Mouse (Mus musculus): ENCODE measurements around the gene Cd164l2. TPM values are rescaled to one million over a fixed set of nuclear protein-coding genes. Genes with fewer than 3 reads are reported as not detected.

Gene Cd164l2
- total RNA-seq (2021) = under 1 TPM in 1 of 2 experiments, not detected in 1; 0.26 TPM
- long read RNA-seq, experiment 1 = 0 reads
- long read RNA-seq, experiment 2, partial matches to known transcripts = 0 of 1 reads
- long read RNA-seq, experiment 2, other reads (novel, unspliced or antisense) = 0 of 1 reads

DNA sequence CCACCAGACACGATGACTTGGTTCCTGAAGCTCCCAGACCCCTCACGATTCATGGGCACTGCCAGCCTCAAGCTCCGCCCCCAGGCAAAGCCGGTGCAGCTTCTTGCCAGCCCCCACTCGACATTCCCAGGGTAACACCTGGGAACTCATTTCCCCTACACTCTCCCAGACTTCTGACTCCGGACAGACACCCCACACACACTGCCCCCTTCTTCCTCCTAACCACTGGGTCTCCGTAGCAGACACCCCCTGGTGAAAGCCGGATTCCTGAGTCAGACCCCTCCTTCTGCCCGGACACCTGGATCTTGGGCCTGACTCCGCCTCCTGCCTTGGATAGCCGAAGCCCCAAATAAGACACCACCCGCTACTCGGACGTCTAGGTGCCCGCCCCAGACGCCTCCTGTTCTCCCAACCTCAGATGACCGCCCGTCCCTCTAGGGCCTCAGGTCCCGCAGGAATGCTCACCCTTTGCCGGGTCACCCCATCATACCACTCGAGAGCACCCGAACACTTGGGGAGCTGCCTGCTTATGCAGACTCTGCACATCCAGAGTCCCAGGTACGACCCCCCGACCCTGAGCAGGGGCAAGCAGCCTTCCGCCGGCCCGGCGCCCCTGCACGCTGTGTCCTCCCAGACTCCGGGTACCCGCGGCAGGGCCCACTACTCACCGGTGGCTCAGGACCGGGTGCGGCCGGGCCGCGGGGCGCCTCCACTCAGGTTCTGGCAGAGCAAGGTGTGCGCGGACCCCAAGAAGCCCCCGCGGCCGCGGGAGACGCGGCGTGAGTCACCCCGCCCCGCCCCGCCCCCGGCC is at the start of gene Cd164l2, which contains the start of gene Gpr3:
Cd164l2 (plus strand) TSS at position 381 of the 811 bp plus-strand sequence.
Gpr3 (minus strand) TSS at position 786 of the 811 bp plus-strand sequence.
- H3K27ac ChIP-seq = peak within 1 kb of the TSS; percentile 10; the same call in 1 of the 2 replicates
- H3K4me3 ChIP-seq = peak within 1 kb of the TSS; percentile 89
- intact Hi-C loops (cut with DNase I) = loop anchor here (2.0 kb wide), 1 partner anchor 201 kb away; the partner anchor contains the start of gene Ahdc1
- TF ChIP-seq CTCF (IDR thresholded peaks at IDR 0.05) = no peak
- DNase-seq = no peak

- DNase-seq = no peak
- TF ChIP-seq CTCF (IDR thresholded peaks at IDR 0.05) = no peak
- no peak overlapping the region for H3K4me3 ChIP-seq
- intact Hi-C loops (cut with DNase I) = no loop called here
- H3K27ac ChIP-seq = peak overlapping the region; percentile 51
Observed at GRCm38 (mm10) chr4:133162196-133162595, 49.7 kb upstream of the Cd164l2 start.

DNA sequence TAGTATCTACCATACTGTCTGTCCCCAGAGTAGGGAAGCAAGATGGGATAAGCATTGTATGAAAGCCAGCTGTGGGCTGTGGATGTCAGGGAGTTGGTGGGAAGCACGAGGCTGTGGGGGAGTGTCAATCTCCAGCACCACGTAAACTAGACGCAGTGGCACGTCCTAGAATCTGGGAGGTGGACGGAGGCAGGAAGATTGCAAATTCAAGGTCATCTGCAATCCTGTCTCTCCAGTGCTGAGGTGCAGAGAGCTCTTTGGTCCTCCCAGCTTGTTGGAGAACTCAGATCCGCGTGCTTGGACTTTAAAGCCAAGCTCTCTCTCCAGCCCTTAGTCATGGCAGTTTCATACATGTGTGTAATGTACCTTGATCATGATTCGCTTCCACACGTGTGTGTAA is 45.2 kb upstream of the Cd164l2 start:
- no peak overlapping the region for H3K4me3 ChIP-seq
- no peak for TF ChIP-seq CTCF (IDR thresholded peaks at IDR 0.05)
- intact Hi-C loops (cut with DNase I) = no loop called here
- no peak for DNase-seq
- H3K27ac ChIP-seq = peak overlapping the region; percentile 38; the same call in 1 of the 2 replicates

DNA sequence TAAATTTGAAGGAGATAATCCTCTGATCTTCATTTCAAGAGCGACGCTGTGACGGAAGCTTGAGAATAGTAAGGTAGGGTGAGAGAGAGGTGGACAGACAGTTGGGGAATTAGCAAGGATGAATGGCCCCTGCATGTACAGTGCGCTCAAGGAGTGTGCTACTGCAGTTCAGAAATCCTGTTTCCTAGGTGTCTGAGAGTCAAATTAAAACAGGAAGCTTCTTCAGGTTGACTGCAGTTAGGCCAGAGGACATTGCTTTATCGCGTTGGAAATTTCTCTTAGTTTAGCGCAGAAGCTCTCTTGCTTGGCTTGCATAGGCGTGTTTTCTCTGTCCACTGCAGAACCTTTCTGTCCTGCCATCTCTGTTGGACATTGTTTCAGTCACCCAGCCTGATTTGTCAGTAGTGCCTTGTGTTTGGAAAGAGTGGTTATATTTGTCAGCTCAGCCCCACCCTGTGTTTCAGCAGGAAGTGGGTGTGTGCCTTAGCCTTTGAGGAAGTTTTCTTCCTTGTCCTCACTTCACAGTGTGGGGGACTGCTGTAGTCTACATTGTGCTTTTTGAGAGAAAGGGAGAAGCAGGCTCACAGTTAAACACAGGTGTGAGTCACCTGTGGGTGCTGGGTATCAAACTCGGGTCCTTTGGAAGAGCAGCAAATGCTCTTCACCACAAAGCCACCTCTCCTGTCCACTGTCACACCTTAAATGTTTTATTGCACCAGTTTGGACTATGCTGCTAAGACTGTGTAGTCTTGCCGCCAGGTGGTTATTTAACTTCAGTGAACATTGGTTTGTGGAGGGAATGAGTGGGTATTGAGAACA is 42.5 kb upstream of the Cd164l2 start:
- intact Hi-C loops (cut with DNase I) = no loop called here
- peak; percentile 39 for DNase-seq
- Histone ChIP-seq H3K4me3 (peak overlapping the region; percentile 30), H3K27ac (peak overlapping the region; percentile 81)
- TF ChIP-seq CTCF (IDR thresholded peaks at IDR 0.05) = no peak

- DNase-seq = no peak
- intact Hi-C loops (cut with DNase I) = no loop called here
- no peak for TF ChIP-seq CTCF (IDR thresholded peaks at IDR 0.05)
- Histone ChIP-seq H3K4me3 (peak overlapping the region; percentile 30), H3K27ac (peak overlapping the region; percentile 81)
Observed at GRCm38 (mm10) chr4:133170056-133170524, 41.8 kb upstream of the Cd164l2 start.

DNA sequence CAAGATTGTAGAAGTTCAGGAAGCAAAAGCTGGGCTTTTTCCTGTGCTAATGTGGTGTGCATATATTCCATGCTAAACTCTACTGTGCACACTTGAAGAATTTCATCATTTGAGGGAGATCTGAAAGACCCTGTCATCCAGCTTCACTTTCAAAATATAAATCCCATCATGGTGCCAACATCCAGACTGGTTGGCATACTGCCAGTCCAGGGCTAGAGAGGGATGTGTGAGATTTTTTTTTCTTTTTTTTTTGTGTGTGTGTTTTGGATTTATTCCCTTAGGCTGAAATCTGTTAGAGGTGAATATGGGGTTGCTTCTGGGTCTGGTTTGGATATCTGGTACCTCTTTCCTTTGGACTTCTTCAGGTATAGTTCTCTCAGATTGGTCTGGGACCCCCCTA is 41.3 kb upstream of the Cd164l2 start:
- intact Hi-C loops (cut with DNase I) = no loop called here
- DNase-seq = no peak
- no peak overlapping the region; the same call in 1 of the 2 replicates for H3K4me3 ChIP-seq
- peak overlapping the region; percentile 81 for H3K27ac ChIP-seq
- no peak for TF ChIP-seq CTCF (IDR thresholded peaks at IDR 0.05)

DNA sequence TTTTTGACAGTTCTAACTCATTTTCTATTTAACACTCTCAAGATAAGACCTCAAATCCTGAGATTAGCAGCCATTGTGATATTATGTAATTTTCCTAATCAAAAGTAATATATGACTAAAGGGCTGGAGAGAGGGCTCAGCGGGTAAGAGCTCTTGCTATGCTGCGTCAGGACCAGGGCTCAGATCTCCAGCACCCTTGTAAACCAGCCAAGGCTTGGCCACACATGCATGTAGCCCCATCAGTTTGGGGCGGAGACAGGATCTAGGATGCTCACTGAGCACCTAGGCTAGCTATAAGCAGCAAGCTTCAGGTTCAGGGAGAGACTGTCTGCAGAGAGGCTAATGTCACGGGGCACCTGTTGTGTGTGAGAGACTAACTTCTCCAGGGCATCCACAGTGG is 39.5 kb upstream of the Cd164l2 start:
- no peak for TF ChIP-seq CTCF (IDR thresholded peaks at IDR 0.05)
- intact Hi-C loops (cut with DNase I) = no loop called here
- Histone ChIP-seq H3K4me3 (peak overlapping the region; percentile 11; the same call in 1 of the 2 replicates), H3K27ac (peak overlapping the region; percentile 81)
- DNase-seq = no peak

DNA sequence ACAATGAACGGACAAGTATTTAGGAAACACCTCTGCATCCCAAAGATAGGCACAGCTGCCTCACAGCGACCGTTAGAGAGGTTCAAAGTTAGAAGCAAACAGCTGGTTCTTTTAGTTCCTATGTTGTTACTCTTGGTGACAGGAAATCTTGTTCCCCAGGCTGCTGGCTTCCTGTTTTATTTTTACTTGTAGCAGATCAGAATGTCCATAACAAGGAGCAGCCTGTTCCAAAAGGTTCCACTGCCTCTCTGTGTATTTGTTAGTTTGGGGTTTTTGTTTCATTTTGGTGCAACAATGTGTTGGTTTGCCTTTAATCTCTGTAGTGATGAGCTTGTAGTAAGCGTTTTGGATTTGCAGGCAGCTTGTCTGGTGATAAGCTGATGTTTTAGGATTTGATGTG is 37.6 kb upstream of the Cd164l2 start:
- intact Hi-C loops (cut with DNase I) = loop anchor here (2.0 kb wide), 1 partner anchor 42 kb away; no protein-coding TSS in a partner anchor
- H3K27ac ChIP-seq = peak overlapping the region; percentile 81
- TF ChIP-seq CTCF (IDR thresholded peaks at IDR 0.05) = no peak
- peak overlapping the region; percentile 51 for H3K4me3 ChIP-seq
- DNase-seq = no peak

- intact Hi-C loops (cut with DNase I) = loop anchor here (2.0 kb wide), 1 partner anchor 42 kb away; no protein-coding TSS in a partner anchor
- peak overlapping the region; percentile 81 for H3K27ac ChIP-seq
- no peak for TF ChIP-seq CTCF (IDR thresholded peaks at IDR 0.05)
- H3K4me3 ChIP-seq = peak overlapping the region; percentile 36
- DNase-seq = no peak
Observed at GRCm38 (mm10) chr4:133175274-133175673, 36.7 kb upstream of the Cd164l2 start.

- intact Hi-C loops (cut with DNase I) = loop anchor here (2.0 kb wide), 1 partner anchor 43 kb away; no protein-coding TSS in a partner anchor
- peak; percentile 60 for DNase-seq
Observed at GRCm38 (mm10) chr4:133175998-133176760, 35.8 kb upstream of the Cd164l2 start.

GRCm38 (mm10) chr4:133176761-133177403 is 35.0 kb upstream of the Cd164l2 start:
- peak overlapping the region; percentile 37 for H3K4me3 ChIP-seq
- DNase-seq = no peak
- intact Hi-C loops (cut with DNase I) = no loop called here
- peak overlapping the region; percentile 81 for H3K27ac ChIP-seq
- TF ChIP-seq CTCF (IDR thresholded peaks at IDR 0.05) = no peak

More at GRCm38 (mm10) chr4:133175998-133176760, 35.8 kb upstream of the Cd164l2 start:
- Histone ChIP-seq H3K4me3 (peak overlapping the region; percentile 37), H3K27ac (peak overlapping the region; percentile 81)
- TF ChIP-seq CTCF (IDR thresholded peaks at IDR 0.05) = no peak
